Mouse (Mus musculus) E14TG2a.4 (cell line): ENCODE data around the gene Eml3.

ENCODE experiments used
- H3K27me3 ChIP-seq: 2 replicates; pipeline ENCODE4 v1.6.1; 2014; ENCODE audit warnings: low read length, control low read depth; ENCODE audit not compliant: insufficient read depth
- H3K36me3 ChIP-seq: 2 replicates; pipeline ENCODE4 v1.6.1; 2014; ENCODE audit warnings: low read length, control low read depth; ENCODE audit not compliant: insufficient read depth
- H3K4me1 ChIP-seq: replicated peaks from 2 replicates; pipeline ENCODE4 v1.6.1; 2014; ENCODE audit warnings: low read depth, low read length, control low read depth
- H3K4me3 ChIP-seq: replicated peaks from 2 replicates; pipeline ENCODE4 v1.5.1; 2014; ENCODE audit warnings: mild to moderate bottlenecking, low read length
- H3K9me3 ChIP-seq: 2 replicates; pipeline ENCODE4 v1.6.1; 2014; ENCODE audit warnings: low read length, control low read depth
- CTCF ChIP-seq: conservative IDR thresholded peaks from 2 replicates; pipeline ENCODE4 v1.5.1; 2014; ENCODE audit warnings: low read length
- NANOG ChIP-seq: IDR thresholded peaks from 2 replicates; pipeline ENCODE4 v1.6.1; 2014; ENCODE audit warnings: borderline replicate concordance, low read length, mixed read lengths
- POU5F1 ChIP-seq: IDR thresholded peaks from 2 replicates; pipeline ENCODE4 v1.6.1; 2014; ENCODE audit warnings: low read length, borderline replicate concordance

Eml3 gene

GRCm38 (mm10) chr19:8929224-8930088, at the start of gene Eml3, which contains the start of gene Rom1:
Eml3 (plus strand) TSS chr19:8929552.
Rom1 (minus strand) TSS chr19:8929356.
- H3K36me3 ChIP-seq, result peaks cover 50% of the 10 kb centered on the region
- H3K4me1 ChIP-seq, result peaks cover 44% of the 10 kb centered on the region
- peaks cover 18% of the 10 kb centered on the region for H3K27me3 ChIP-seq
- TF ChIP-seq NANOG, result no peak
- no peak for TF ChIP-seq POU5F1
- TF ChIP-seq CTCF, result no peak
- peak within 1 kb of the TSS; percentile 91 for H3K4me3 ChIP-seq
- H3K9me3 ChIP-seq, result no peaks in the 10 kb centered on the region

GRCm38 (mm10) chr19:8880311-8881033, 48.9 kb upstream of the Eml3 start, which contains the start of gene Uqcc3:
Uqcc3 (minus strand) TSS chr19:8880923.
- TF ChIP-seq POU5F1, result no peak
- TF ChIP-seq CTCF, result no peak
- TF ChIP-seq NANOG, result no peak
- Histone ChIP-seq H3K36me3 (peaks cover 46% of the 10 kb centered on the region), H3K27me3 (no peaks in the 10 kb centered on the region), H3K4me3 (peak within 1 kb of the TSS; percentile 93), H3K9me3 (no peaks in the 10 kb centered on the region), H3K4me1 (peaks cover 27% of the 10 kb centered on the region)

GRCm38 (mm10) chr19:8881034-8881392, 48.3 kb upstream of the Eml3 start:
- H3K27me3 ChIP-seq, result no peaks in the 10 kb centered on the region
- TF ChIP-seq NANOG (no peak), CTCF (no peak), POU5F1 (no peak)
- peak overlapping the region; percentile 93 for H3K4me3 ChIP-seq
- H3K36me3 ChIP-seq, result peaks cover 41% of the 10 kb centered on the region
- no peaks in the 10 kb centered on the region for H3K9me3 ChIP-seq
- peaks cover 32% of the 10 kb centered on the region for H3K4me1 ChIP-seq

- Histone ChIP-seq H3K4me3 (no peak within 1 kb of the TSS), H3K36me3 (peaks cover 28% of the 10 kb centered on the region), H3K4me1 (peaks cover 47% of the 10 kb centered on the region), H3K27me3 (no peaks in the 10 kb centered on the region), H3K9me3 (no peaks in the 10 kb centered on the region)
- TF ChIP-seq CTCF (no peak), NANOG (no peak), POU5F1 (no peak)
These were observed 45.7 kb upstream of the Eml3 start, which contains the start of the genes Lbhd1 and Gm49403 for GRCm38 (mm10) chr19:8883616-8884015. Lbhd1 (plus strand) TSS chr19:8883732. Gm49403 (plus strand) TSS chr19:8883930.

- Histone ChIP-seq H3K9me3 (no peaks in the 10 kb centered on the region), H3K4me3 (peak overlapping the region; percentile 90), H3K4me1 (peaks cover 52% of the 10 kb centered on the region), H3K27me3 (no peaks in the 10 kb centered on the region), H3K36me3 (peaks cover 38% of the 10 kb centered on the region)
- TF ChIP-seq POU5F1 (no peak), CTCF (no peak), NANOG (no peak)
These were observed 42.3 kb upstream of the Eml3 start for GRCm38 (mm10) chr19:8886916-8887584.

- H3K4me3 ChIP-seq, result peak overlapping the region; percentile 90
- TF ChIP-seq CTCF (no peak), NANOG (no peak), POU5F1 (no peak)
- peaks cover 56% of the 10 kb centered on the region for H3K4me1 ChIP-seq
- H3K27me3 ChIP-seq, result no peaks in the 10 kb centered on the region
- H3K9me3 ChIP-seq, result no peaks in the 10 kb centered on the region
- H3K36me3 ChIP-seq, result peaks cover 41% of the 10 kb centered on the region
These were observed 41.5 kb upstream of the Eml3 start for GRCm38 (mm10) chr19:8887585-8888463.

- no peak for TF ChIP-seq NANOG
- no peak for TF ChIP-seq CTCF
- TF ChIP-seq POU5F1, result no peak
- Histone ChIP-seq H3K4me3 (peak within 1 kb of the TSS; percentile 90), H3K36me3 (peaks cover 41% of the 10 kb centered on the region), H3K27me3 (no peaks in the 10 kb centered on the region), H3K9me3 (no peaks in the 10 kb centered on the region), H3K4me1 (peaks cover 57% of the 10 kb centered on the region)
These were observed 40.6 kb upstream of the Eml3 start, which contains the start of the genes 1810009A15Rik and Gm49416 for GRCm38 (mm10) chr19:8888511-8889385. 1810009A15Rik (plus strand) TSS chr19:8888853. Gm49416 (plus strand) TSS chr19:8888926.
